Mouse (Mus musculus): ENCODE measurements at regions not wholly inside any gene's neighbourhood (a gene's known extent, or its start where the extent isn't known, plus 50 kb on each side); places are given as distances from the start of the nearest gene placed in this dataset.

DNA sequence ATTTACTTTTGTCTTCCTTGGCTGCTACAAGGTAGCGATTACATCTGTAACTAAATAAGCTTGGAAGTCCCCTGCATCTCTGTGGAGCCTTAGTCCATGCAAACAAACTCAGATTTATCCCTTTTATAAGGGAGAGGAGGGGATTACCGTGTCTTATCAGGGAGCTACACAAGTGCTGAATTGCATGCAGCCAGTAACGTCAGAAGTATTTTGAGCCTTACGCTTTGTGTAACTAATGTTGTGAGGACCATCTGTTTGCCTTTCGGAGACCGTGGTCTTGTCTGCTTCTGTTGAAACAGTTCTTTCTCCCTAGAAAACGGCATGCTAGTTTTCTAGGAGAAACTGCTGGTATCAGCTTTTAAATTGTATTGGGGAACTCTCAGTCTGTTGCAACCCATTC is 58.0 kb upstream of the Dmrta1 start:
- Histone ChIP-seq H3K4me3 (replicated peaks; ENCODE audit: low read depth, low read length) (no peak overlapping the region), H3K9me3 (replicated peaks; ENCODE audit: low read length) (no peaks in the 10 kb centered on the region), H3K4me2 (ENCODE audit: low read length) (no peak overlapping the region), H3K27me3 (ENCODE audit: insufficient read depth, low read length) (no peaks in the 10 kb centered on the region), H3K27ac (no peak overlapping the region), H3K9ac (ENCODE audit: low read depth, low read length) (no peak overlapping the region), H3K36me3 (ENCODE audit: insufficient read depth, low read length) (no peaks in the 10 kb centered on the region), H3K4me1 (replicated peaks; ENCODE audit: insufficient read depth, low read length) (no peaks in the 10 kb centered on the region)
- WGBS, result 71% methylated on average over 7 of the region's 7 CpGs
- ATAC-seq (replicated peaks; ENCODE audit: low FRiP score, low read depth) (no peak), DNase-seq (ENCODE audit: low spot score) (no peak)
- no peak for TF ChIP-seq CTCF (IDR thresholded peaks at IDR 0.05; ENCODE audit: low read depth)

- no peak for TF ChIP-seq CTCF (IDR thresholded peaks at IDR 0.05; ENCODE audit: low read depth)
- Histone ChIP-seq H3K4me2 (ENCODE audit: low read length) (no peak overlapping the region), H3K4me1 (replicated peaks; ENCODE audit: insufficient read depth, low read length) (no peaks in the 10 kb centered on the region), H3K4me3 (replicated peaks; ENCODE audit: low read depth, low read length) (no peak overlapping the region), H3K9me3 (replicated peaks; ENCODE audit: low read length) (no peaks in the 10 kb centered on the region), H3K27me3 (ENCODE audit: insufficient read depth, low read length) (no peaks in the 10 kb centered on the region), H3K27ac (no peak overlapping the region), H3K9ac (ENCODE audit: low read depth, low read length) (no peak overlapping the region), H3K36me3 (ENCODE audit: insufficient read depth, low read length) (no peaks in the 10 kb centered on the region)
- ATAC-seq (replicated peaks; ENCODE audit: low FRiP score, low read depth) (no peak), DNase-seq (ENCODE audit: low spot score) (no peak)
- WGBS, result 54% methylated on average over 1 of the region's 1 CpGs
These were observed 74.5 kb upstream of the Dmrta1 start for GRCm38 (mm10) chr4:89604721-89605120.

- peak; percentile 69 for TF ChIP-seq CTCF (IDR thresholded peaks at IDR 0.05; ENCODE audit: low read depth)
- no peak for ATAC-seq (replicated peaks; ENCODE audit: low FRiP score, low read depth)
- 13% methylated on average over 10 of the region's 10 CpGs for WGBS
These were observed 103.7 kb upstream of the Dmrta1 start for GRCm38 (mm10) chr4:89575529-89575928.

DNA sequence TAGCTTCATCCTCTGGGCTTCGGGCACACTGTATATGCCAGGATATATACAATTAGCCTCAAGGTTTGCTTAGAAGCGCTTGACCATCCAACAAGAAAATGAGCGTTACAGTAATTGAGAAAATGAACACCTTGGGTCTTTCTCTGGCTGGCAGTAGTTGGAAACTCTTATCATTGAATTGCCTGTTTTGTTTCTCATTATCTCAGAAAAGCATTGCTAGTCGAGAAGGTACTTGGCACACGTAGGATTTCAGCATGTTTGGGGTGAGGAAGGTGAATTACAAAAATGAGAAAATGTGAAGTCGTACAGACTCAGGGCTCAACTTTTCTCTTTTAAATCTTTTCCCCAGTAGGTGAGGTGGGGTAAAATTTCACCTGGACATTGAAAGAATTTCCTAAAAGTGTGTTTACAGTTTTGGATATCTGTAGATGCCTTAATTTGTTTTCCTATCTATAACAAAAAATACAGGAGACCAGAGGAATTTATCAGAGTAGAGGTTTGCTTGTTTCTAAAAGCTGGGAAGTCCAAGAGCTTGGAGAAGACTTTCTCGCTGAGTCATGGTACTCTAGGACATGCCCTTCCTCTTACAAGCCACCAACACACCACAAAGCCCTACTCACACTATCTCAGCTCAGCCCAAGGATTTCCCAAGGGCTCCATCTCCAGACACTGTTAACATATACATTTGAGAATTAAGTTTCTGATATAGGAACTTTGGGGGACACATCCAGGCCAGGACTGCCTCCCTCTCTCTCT is 124.3 kb upstream of the Dmrta1 start:
- no peaks in the 10 kb centered on the region for H3K9me3 ChIP-seq (replicated peaks; ENCODE audit: low read length)
- no peaks in the 10 kb centered on the region for H3K36me3 ChIP-seq (ENCODE audit: insufficient read depth, low read length)
- no peak overlapping the region for H3K4me3 ChIP-seq (replicated peaks; ENCODE audit: low read depth, low read length)
- H3K27ac ChIP-seq, result no peak overlapping the region
- TF ChIP-seq CTCF (IDR thresholded peaks at IDR 0.05; ENCODE audit: low read depth), result no peak
- WGBS, result 76% methylated on average over 7 of the region's 7 CpGs
- DNase-seq (ENCODE audit: low spot score) (no peak), ATAC-seq (replicated peaks; ENCODE audit: low FRiP score, low read depth) (no peak)
- no peak overlapping the region for H3K9ac ChIP-seq (ENCODE audit: low read depth, low read length)
- no peak overlapping the region for H3K4me2 ChIP-seq (ENCODE audit: low read length)
- no peaks in the 10 kb centered on the region for H3K4me1 ChIP-seq (replicated peaks; ENCODE audit: insufficient read depth, low read length)
- no peaks in the 10 kb centered on the region for H3K27me3 ChIP-seq (ENCODE audit: insufficient read depth, low read length)

More at GRCm38 (mm10) chr4:89575529-89575928, 103.7 kb upstream of the Dmrta1 start:
- no peaks in the 10 kb centered on the region for H3K9me3 ChIP-seq (replicated peaks; ENCODE audit: low read length)
- no peaks in the 10 kb centered on the region for H3K4me1 ChIP-seq (replicated peaks; ENCODE audit: insufficient read depth, low read length)
- H3K9ac ChIP-seq (ENCODE audit: low read depth, low read length), result no peak overlapping the region
- H3K36me3 ChIP-seq (ENCODE audit: insufficient read depth, low read length), result no peaks in the 10 kb centered on the region
- no peak overlapping the region for H3K27ac ChIP-seq
- DNase-seq (ENCODE audit: low spot score), result peak; percentile 76
- no peaks in the 10 kb centered on the region for H3K27me3 ChIP-seq (ENCODE audit: insufficient read depth, low read length)
- no peak overlapping the region for H3K4me3 ChIP-seq (replicated peaks; ENCODE audit: low read depth, low read length)
- no peak overlapping the region for H3K4me2 ChIP-seq (ENCODE audit: low read length)

- WGBS, result 68% methylated on average over 6 of the region's 6 CpGs
- H3K4me3 ChIP-seq (replicated peaks; ENCODE audit: low read depth, low read length), result no peak overlapping the region
- no peaks in the 10 kb centered on the region for H3K27me3 ChIP-seq (ENCODE audit: insufficient read depth, low read length)
- H3K9me3 ChIP-seq (replicated peaks; ENCODE audit: low read length), result no peaks in the 10 kb centered on the region
- no peaks in the 10 kb centered on the region for H3K36me3 ChIP-seq (ENCODE audit: insufficient read depth, low read length)
- no peak for DNase-seq (ENCODE audit: low spot score)
- H3K4me2 ChIP-seq (ENCODE audit: low read length), result no peak overlapping the region
- H3K27ac ChIP-seq, result no peak overlapping the region
- H3K9ac ChIP-seq (ENCODE audit: low read depth, low read length), result no peak overlapping the region
- no peak for TF ChIP-seq CTCF (IDR thresholded peaks at IDR 0.05; ENCODE audit: low read depth)
- ATAC-seq (replicated peaks; ENCODE audit: low FRiP score, low read depth), result no peak
- no peaks in the 10 kb centered on the region for H3K4me1 ChIP-seq (replicated peaks; ENCODE audit: insufficient read depth, low read length)
These were observed 126.7 kb upstream of the Dmrta1 start for GRCm38 (mm10) chr4:89552556-89552955.

- WGBS, result 69% methylated on average over 2 of the region's 2 CpGs
- Histone ChIP-seq H3K4me2 (ENCODE audit: low read length) (no peak overlapping the region), H3K4me3 (replicated peaks; ENCODE audit: low read depth, low read length) (no peak overlapping the region), H3K27ac (no peak overlapping the region), H3K4me1 (replicated peaks; ENCODE audit: insufficient read depth, low read length) (no peaks in the 10 kb centered on the region), H3K9ac (ENCODE audit: low read depth, low read length) (no peak overlapping the region), H3K36me3 (ENCODE audit: insufficient read depth, low read length) (no peaks in the 10 kb centered on the region), H3K9me3 (replicated peaks; ENCODE audit: low read length) (no peaks in the 10 kb centered on the region), H3K27me3 (ENCODE audit: insufficient read depth, low read length) (no peaks in the 10 kb centered on the region)
- no peak for TF ChIP-seq CTCF (IDR thresholded peaks at IDR 0.05; ENCODE audit: low read depth)
- DNase-seq (ENCODE audit: low spot score) (no peak), ATAC-seq (replicated peaks; ENCODE audit: low FRiP score, low read depth) (no peak)
These were observed 128.7 kb upstream of the Dmrta1 start for GRCm38 (mm10) chr4:89550515-89550914.

DNA sequence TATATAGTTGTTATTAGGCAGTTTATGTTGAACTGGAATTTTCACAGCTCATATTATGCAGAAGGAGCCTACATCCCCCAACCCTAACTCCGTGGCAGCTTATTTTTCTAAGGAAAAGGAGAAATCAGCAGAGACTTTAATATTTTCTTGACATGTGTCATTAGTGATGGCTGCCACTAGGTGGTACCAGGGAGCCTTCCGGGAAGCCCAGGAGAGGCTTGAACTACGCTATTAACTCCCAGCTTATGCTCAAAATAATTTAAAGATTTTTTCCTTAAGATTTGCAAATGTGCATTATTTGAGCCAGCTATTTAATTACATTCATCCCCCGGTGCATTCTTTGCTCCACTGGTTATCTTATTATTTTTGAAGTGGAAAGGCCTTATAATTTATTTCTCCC is 146.8 kb upstream of the Dmrta1 start:
- no peaks in the 10 kb centered on the region for H3K4me1 ChIP-seq (replicated peaks; ENCODE audit: insufficient read depth, low read length)
- ATAC-seq (replicated peaks; ENCODE audit: low FRiP score, low read depth) (no peak), DNase-seq (ENCODE audit: low spot score) (peak; percentile 63)
- no peaks in the 10 kb centered on the region for H3K9me3 ChIP-seq (replicated peaks; ENCODE audit: low read length)
- 7% methylated on average over 4 of the region's 4 CpGs for WGBS
- H3K4me2 ChIP-seq (ENCODE audit: low read length), result no peak overlapping the region
- no peaks in the 10 kb centered on the region; the same call in 1 of the 2 replicates for H3K27me3 ChIP-seq (ENCODE audit: insufficient read depth, low read length)
- H3K9ac ChIP-seq (ENCODE audit: low read depth, low read length), result no peak overlapping the region
- no peak overlapping the region for H3K27ac ChIP-seq
- no peaks in the 10 kb centered on the region for H3K36me3 ChIP-seq (ENCODE audit: insufficient read depth, low read length)
- no peak overlapping the region for H3K4me3 ChIP-seq (replicated peaks; ENCODE audit: low read depth, low read length)
- peak; percentile 80 for TF ChIP-seq CTCF (IDR thresholded peaks at IDR 0.05; ENCODE audit: low read depth)
